Mouse (Mus musculus): ENCODE results near the gene Ttc39a. TPM values are rescaled to one million over a fixed set of nuclear protein-coding genes. Genes with fewer than 3 reads are reported as not detected.
"Not testable (repeated sequence)": the region's sequence is repeated elsewhere in the genome, so short reads cannot be mapped to it uniquely, and the experiment has no call there.

The Ttc39a gene
- 10 to 100 TPM; 10.9 to 11.0 TPM for total RNA-seq (2021)
- long read RNA-seq, experiment 1, transcript Ttc39a-201 (18 exons, 2,356 nt) = major isoform, 7 of 10 reads
- long read RNA-seq, experiment 1, partial matches to known transcripts = 2 of 10 reads
- long read RNA-seq, experiment 1, other reads (novel, unspliced or antisense) = 1 of 10 reads
- long read RNA-seq, experiment 2, transcript Ttc39a-201 (18 exons, 2,356 nt) = major isoform, 22 of 34 reads
- long read RNA-seq, experiment 2, partial matches to known transcripts = 3 of 34 reads
- long read RNA-seq, experiment 2, other reads (novel, unspliced or antisense) = 9 of 34 reads

GRCm38 (mm10) chr4:109406486-109407175 lies at the start of gene Ttc39a:
Ttc39a (plus strand) TSS chr4:109406623.
- peak; percentile 24 to 33 for DNase-seq (ENCODE audit: low spot score in 2 of 2)

GRCm38 (mm10) chr4:109378107-109378506 lies 28.3 kb upstream of the Ttc39a start:
- DNase-seq (ENCODE audit: low spot score in 2 of 2) = no peak

GRCm38 (mm10) chr4:109382457-109382856 lies 24.0 kb upstream of the Ttc39a start:
- DNase-seq (ENCODE audit: low spot score in 2 of 2) = no peak

GRCm38 (mm10) chr4:109385599-109385998 lies 20.8 kb upstream of the Ttc39a start:
- no peak for DNase-seq (ENCODE audit: low spot score in 2 of 2)

GRCm38 (mm10) chr4:109393229-109393779 lies 13.1 kb upstream of the Ttc39a start:
- no peak for DNase-seq (ENCODE audit: low spot score in 2 of 2)

GRCm38 (mm10) chr4:109393902-109394301 lies 12.5 kb upstream of the Ttc39a start:
- DNase-seq (ENCODE audit: low spot score in 2 of 2) = no peak

- DNase-seq (ENCODE audit: low spot score in 2 of 2) = no peak
Observed at GRCm38 (mm10) chr4:109394314-109395074, 11.9 kb upstream of the Ttc39a start.

- no peak for DNase-seq (ENCODE audit: low spot score in 2 of 2)
Observed at GRCm38 (mm10) chr4:109400366-109400980, 6.0 kb upstream of the Ttc39a start.

- no peak for DNase-seq (ENCODE audit: low spot score in 2 of 2)
Observed at GRCm38 (mm10) chr4:109401176-109401689, 5.2 kb upstream of the Ttc39a start.

GRCm38 (mm10) chr4:109404908-109405307 lies 1.5 kb upstream of the Ttc39a start:
- DNase-seq (ENCODE audit: low spot score in 2 of 2) = not testable (repeated sequence)

GRCm38 (mm10) chr4:109405415-109405814 lies 1.0 kb upstream of the Ttc39a start:
- DNase-seq (ENCODE audit: low spot score in 2 of 2) = no peak

- peak; percentile 13 to 55 for DNase-seq (ENCODE audit: low spot score in 2 of 2)
Observed at GRCm38 (mm10) chr4:109406054-109406485, 353 bp upstream of the Ttc39a start.

GRCm38 (mm10) chr4:109407176-109407520 lies 725 bp downstream of the Ttc39a start:
- DNase-seq (ENCODE audit: low spot score in 2 of 2) = no peak

GRCm38 (mm10) chr4:109407701-109408485 lies 1.5 kb downstream of the Ttc39a start:
- DNase-seq (ENCODE audit: low spot score in 2 of 2) = no peak

GRCm38 (mm10) chr4:109410681-109411376 lies 4.4 kb downstream of the Ttc39a start:
- DNase-seq (ENCODE audit: low spot score in 2 of 2) = no peak

- DNase-seq (ENCODE audit: low spot score in 2 of 2) = no peak
Observed at GRCm38 (mm10) chr4:109411377-109411967, 5.0 kb downstream of the Ttc39a start.

- DNase-seq (ENCODE audit: low spot score in 2 of 2) = no peak
Observed at GRCm38 (mm10) chr4:109412233-109412632, 5.8 kb downstream of the Ttc39a start.

GRCm38 (mm10) chr4:109417998-109418397 lies 11.6 kb downstream of the Ttc39a start:
- DNase-seq (ENCODE audit: low spot score in 2 of 2) = no peak

- no peak for DNase-seq (ENCODE audit: low spot score in 2 of 2)
Observed at GRCm38 (mm10) chr4:109419017-109419416, 12.6 kb downstream of the Ttc39a start.

Measured in adrenal gland, postnatal 4 days (tissue).